Mouse (Mus musculus) naive thymus-derived CD4-positive, alpha-beta T cell, adult 2 months (primary cell): ENCODE measurements around the gene Med12l.
"Not testable (repeated sequence)": the region's sequence is repeated elsewhere in the genome, so short reads cannot be mapped to it uniquely, and the experiment has no call there.

Experiments
- DNase-seq: peaks from one replicate; pipeline ENCODE4 v3.0.0-alpha.2; 2011; ENCODE audit warnings: low read depth

Gene Med12l

DNA sequence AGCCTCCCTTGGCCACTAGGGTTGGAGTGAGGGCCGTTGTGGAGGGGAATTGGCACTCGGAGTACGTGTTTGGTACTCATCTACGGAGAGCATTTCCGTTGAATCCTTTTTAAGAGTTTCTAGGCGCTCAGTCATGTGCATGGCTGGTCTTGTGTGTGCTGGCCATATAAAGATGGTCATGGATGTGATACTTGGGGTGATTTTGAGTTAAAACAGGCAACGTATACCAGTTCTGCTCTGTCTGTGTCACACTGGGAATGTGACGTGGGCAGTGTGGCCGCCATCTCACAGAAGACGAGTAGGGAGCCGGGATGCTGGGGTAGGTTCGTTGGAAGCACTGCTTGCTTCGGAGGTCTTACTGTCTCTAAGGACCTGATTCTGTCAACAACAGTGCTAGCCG is 17.3 kb downstream of the Med12l start:
- DNase-seq: no peak

- no peak for DNase-seq
Measured at GRCm38 (mm10) chr3:59024531-59025192, 19.0 kb downstream of the Med12l start.

DNA sequence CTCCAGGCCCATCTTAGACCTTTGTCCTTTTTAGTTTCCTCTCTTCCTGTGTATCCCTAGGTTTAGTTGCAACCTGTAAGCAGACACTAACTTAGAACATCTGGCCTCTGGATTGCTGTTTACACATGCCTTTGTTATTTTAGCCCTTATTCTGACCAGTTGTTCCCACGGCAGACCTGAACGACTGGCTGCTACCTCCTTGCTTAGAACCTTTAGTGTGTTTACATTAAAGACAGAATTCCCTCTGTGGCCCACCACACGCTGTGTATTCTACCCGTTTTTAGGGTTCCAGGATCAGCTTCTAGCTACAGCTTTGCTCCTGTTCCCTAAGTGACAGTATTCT is 19.5 kb downstream of the Med12l start:
- DNase-seq: no peak

GRCm38 (mm10) chr3:59028696-59029095 is 23.1 kb downstream of the Med12l start:
- DNase-seq: no peak

- DNase-seq: no peak
Measured at GRCm38 (mm10) chr3:59030986-59031385, 25.4 kb downstream of the Med12l start.

DNA sequence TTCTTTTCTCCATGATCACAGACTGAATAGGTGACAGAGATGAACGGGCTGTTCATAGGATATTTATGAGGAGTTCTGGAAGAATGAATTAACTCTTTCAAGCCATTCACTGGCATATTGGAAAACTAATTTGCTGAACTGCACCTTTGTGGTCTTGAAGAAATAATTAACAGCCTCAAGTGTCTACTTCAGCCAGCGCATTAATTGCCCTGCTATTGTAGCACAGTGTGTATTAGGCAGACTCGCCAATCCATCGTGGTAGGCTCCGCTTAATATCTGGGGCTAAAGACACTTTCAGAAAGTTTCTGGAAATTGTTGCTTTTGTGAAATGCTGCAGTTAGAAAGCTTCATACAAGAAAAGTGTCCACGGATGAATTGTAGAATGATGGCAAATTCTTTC is 35.9 kb downstream of the Med12l start:
- DNase-seq: no peak

GRCm38 (mm10) chr3:59054834-59055535 is 49.4 kb downstream of the Med12l start:
- DNase-seq: no peak

- peak; percentile 76 for DNase-seq
Measured at GRCm38 (mm10) chr3:59059022-59059541, 53.5 kb downstream of the Med12l start.

- DNase-seq: no peak
Measured at GRCm38 (mm10) chr3:59060131-59060530, 54.5 kb downstream of the Med12l start.

DNA sequence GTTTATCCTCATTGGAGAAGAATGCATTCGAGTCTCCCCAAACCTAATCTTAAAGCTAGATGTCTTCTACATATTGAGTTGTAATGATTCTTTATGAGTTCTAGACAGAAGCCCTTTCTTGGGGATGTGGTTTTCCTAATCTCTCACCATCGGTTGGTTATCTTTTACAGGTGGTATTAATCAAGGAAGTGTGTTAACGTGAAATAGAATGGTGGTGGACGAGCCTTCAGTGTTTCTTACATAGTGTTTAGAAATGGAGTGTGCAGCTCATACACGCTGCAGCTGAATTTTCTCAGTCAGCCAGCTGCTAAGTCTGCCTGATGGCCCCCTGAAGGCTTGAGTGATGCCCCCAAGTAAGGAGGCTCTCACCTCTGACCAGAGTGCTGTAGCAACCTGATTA is 56.5 kb downstream of the Med12l start:
- no peak for DNase-seq

GRCm38 (mm10) chr3:59063431-59063830 is 57.8 kb downstream of the Med12l start:
- no peak for DNase-seq

DNA sequence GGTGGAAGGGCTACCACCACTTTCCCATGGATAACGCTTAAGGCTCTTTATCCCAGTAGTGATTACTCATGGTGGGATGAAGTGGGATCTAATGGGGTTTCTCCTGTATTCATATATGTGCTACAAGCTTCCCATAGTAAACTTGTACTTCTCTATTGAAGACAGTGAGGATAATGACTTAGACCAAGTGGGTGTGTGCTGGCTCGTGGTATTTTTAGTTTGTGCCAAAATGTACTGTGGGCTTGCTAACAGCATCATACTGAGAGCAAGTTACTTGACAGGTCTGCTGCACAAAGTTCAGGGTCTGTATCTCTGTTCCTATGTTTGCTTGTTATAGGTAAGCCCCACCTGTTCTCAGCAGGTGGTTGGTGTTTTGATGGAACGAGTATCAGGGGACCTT is 60.3 kb downstream of the Med12l start:
- DNase-seq: no peak

DNA sequence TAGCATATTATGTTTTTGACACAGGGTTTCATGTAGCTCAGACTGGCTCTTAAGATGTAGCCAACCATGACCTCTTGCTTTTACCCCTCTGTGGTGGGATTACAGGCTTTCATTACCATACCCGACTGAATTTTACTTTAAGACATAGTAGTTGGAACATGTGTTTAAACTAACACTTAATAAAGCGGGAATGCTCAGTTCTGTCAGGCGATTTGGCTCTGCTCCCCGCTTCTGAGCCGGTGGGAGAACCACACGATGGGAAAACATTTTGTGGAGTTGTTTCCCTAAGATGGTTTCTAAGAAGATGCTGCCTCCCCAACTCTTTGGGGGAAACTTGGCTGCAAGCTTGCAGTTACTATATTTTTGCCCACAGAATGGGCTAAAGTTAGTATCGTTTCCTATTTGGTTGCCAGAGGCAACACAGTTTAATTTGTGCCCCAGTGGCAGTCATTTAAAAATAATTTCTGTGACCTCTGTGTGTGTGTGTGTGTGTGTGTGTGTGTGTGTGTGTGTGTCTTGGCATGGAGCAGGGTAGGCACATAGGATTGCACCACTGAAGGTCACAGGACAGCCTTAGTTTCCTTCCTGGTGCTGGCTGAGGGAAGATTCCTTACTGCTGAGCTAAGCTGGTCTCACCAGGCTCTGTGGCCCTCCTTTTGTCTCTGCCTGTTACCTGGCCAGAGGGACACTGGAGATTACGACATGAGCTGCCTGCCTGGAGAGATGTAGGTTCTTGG is 61.1 kb downstream of the Med12l start:
- DNase-seq: no peak

GRCm38 (mm10) chr3:59069071-59069470 is 63.4 kb downstream of the Med12l start:
- not testable (repeated sequence) for DNase-seq

GRCm38 (mm10) chr3:59077278-59077677 is 71.7 kb downstream of the Med12l start:
- DNase-seq: peak; percentile 58

- no peak for DNase-seq
Measured at GRCm38 (mm10) chr3:59078585-59078984, 73.0 kb downstream of the Med12l start.

DNA sequence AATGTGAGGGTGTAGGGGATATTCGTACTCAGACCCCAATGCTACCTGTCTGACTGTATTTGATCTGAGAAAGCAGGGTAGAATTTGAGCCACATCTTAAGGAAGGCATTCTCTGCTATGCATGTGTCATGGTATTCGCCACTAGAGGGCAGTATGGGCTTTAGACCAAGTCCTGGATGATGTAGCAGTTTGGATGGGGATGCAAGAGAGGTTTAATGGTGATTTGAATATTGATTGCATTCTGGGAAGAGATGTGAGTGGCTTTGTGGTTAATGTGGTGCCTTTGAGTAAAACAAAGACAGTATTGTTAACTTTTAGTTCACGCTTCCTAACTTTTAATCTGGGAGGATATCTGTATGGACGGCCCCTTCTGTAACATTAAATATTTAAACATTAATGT is 73.7 kb downstream of the Med12l start:
- DNase-seq: peak; percentile 90

DNA sequence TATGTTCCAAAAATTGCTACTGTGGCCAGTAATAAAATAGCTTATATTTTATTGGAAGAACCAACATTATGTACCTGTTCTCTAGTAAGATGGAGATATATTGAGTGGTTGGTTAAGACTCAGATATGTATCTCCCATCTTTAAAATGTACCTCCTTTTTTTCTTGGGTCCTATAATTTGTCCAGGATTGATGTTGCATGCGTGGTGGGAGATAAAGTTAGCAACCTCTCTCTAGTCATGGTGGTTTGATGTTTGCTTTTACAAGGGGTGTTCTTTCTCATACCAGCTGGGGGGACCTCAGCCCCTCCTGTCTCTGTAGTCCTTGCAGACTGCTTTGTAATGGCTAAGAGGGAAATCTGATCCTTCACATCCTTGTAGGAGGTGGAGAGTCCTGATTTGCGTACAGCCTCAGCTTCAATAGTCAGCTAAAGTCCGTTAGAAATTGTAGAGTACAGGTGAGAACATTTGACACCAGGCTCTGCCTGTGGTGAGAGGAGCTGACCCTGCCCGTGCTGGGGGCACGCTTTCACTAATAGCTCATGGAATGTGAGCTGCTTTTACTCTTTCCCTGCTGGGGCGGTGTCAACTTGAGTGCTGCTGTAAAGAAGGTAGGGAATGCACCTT is 74.8 kb downstream of the Med12l start:
- DNase-seq: no peak

DNA sequence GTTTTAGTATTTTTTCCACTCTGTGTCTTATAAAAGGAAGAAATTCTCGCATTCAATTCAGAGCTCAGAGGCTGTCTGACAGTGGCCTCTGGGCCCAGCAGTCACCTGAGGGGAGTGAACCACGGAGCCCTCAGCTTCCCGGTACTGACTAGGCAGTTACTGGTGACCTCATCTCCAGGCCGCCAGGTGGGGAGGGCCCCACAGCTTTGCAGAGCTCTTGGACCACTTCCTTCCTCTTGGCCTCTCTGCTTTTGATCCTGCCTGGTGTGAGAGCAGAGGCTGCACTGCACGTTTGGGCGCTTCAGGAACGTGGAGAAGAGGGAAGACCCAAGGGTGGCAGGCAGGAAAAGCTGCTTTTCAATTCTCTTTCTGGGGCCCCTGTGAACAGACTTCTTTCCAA is 75.3 kb downstream of the Med12l start:
- DNase-seq: peak; percentile 67

- DNase-seq: no peak
Measured at GRCm38 (mm10) chr3:59092702-59093101, 87.1 kb downstream of the Med12l start.

DNA sequence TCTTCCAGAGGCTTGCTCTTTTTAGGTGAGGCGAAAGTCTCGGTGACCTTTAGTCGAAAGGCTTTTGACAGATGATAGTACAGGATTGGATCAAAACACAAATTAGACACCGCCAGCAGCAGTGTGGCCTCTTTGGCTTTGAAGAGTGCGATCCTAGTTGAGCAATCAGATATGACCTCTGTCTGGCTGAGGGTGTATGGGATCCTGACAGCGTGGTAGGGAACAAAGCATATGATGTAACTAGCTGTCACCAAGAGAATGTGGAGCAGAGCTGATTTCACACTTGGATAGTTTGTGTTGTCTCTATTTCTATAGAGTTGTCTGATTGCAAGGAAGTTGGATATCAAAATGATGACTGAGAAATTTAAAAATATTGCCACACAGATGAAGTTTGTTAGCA is 91.8 kb downstream of the Med12l start:
- DNase-seq: no peak

DNA sequence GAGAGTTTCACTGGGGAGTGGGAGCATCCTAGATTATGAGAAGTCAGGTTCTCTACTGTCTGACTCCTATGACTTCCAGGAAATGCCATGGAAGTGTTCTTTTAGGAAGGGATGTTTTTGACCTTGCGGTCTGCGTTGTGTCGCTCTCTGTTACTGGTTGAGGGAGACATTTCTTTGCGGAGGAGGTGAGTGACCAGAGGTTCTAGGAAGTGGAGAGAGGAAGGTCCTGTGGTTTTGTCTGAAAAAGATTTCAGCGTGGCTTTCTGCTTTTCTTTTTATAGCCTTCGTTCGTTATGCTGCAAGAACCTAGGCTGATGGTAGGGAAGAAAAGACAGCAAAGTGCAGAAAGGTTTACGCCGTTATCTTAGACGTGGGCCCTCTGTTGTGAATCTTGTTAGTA is 92.9 kb downstream of the Med12l start:
- no peak for DNase-seq
